Mouse (Mus musculus) cerebellum, postnatal 25 days (tissue): Measurements from ENCODE around the gene Fam204a.

Source experiments
- DNase-seq, 2 experiments: peaks; one replicate each; pipeline ENCODE4 v3.0.0; 2021; ENCODE audit warnings: mixed read lengths in 2 of 2

Fam204a gene

DNA sequence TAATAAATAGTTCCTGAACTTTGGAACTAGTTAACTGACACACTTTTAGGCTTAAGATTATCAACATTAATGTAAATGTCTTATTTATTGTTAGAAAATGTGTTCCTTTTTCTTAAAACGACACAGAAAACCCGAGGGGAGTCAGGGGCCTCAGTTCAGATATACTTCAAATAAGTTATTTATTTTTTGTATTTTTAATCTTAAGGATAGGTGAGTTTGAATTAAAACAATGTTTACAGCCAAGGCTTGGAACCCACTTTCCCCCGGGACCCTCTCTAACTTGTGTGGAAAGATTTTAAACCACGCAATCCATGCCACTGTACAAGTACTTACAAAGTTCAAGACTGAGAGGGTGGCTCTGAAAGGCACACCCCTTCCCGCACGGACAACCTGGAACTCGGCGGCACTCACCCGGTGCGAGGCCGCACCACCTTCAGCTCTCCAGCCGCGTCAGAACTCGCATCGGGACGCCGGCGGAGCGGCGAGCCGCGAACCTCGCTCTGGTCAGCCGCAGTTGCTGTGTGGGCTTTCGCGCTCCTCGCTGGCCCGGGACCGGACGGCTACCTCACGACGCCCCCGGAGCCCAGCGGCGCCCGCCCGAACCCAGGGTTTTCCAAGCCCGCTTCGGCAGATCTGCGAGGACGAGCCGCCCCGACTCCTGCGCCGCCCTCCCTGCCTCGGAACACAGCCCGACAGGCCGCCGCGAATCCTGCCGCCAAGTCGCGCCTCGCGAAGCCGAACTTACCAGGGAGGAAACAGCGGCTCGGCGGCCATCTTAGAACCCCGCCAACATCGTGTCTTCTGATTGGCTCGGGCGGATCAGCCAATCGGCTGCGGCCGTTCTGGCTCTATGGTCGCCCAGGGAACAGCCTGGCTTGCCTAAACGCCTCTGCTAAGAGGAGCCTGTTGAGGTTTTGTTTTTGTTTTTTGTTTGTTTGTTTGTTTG lies at the start of gene Fam204a:
Gene Fam204a (minus strand): TSS at position 803 of the 946 bp plus-strand sequence.
- peak; percentile 97 to 98 for DNase-seq

DNA sequence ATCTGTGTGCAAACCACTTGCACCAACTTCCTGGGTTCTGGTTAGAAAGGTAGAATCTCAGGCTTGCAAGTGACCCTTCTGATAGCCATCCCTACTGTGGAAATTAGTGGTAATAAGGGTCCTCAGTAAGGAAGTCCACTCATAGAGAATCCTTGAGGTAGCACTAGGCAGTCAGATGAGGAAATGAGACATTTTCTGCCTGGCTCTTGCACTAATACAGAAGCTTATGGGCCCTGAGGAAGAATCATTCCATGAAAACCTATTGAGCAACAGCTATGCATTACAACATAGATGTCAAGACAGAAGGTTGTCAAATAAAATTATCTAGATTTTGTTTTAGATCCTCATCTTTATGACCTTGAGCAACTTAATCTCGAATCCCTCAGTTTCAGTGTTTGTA lies 39.3 kb upstream of the Fam204a start:
- DNase-seq, result no peak

DNA sequence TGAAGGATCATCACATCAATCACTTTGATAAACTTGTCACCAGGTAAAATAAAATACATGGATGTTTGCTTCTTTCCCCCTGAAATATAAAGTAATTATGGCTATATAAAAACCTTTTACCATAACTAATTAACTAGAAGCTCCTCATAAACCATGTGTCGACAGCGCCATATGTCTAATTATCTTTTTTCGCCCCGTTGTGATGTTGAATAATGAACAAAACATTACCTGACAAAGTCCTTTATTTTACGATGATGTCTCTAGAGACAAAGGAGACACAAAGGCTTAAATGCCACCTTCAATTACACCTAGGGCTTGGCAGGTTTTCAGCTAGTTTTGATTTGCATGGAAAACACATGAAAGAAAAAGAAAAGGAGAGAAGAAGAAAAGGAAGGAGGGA lies 34.2 kb upstream of the Fam204a start:
- no peak for DNase-seq

DNA sequence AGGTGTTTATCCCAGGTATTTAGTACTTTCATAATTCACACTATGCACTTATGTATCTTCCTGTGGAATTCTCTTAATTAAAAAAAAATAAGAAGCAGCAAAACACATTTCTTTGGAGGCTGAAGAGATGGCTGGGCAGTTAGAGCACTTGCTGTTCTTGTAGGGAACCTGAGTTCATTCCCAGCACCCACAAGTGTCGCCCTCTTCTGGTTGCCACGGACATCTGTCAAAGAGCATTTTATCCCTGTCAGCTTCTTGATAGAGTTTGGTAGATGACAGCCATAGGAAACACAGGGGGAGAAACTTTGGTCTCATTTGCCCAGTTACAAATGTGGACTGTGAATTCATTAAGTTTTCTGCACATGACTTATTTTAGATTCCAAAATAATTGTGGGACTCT lies 25.5 kb upstream of the Fam204a start:
- no peak for DNase-seq

DNA sequence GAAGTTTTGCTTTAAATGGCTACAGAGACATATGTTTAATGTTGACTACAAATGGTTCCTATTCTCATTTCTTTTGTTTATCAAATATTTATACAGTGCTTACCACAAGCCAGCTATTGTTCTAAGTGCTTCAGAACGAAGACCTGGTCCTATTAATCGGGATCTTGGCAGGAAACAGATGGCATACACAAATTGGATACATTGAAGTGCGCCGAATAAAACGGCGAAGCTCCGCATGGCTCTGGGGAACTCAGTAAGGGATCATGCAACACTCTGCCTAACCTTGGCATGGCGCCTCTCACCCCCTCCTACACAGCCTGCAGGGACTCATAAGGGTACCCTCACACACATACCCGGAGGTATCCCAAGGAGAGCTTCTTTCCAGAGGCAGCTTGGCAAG lies 24.7 kb upstream of the Fam204a start:
- DNase-seq, result peak; percentile 5 to 9

DNA sequence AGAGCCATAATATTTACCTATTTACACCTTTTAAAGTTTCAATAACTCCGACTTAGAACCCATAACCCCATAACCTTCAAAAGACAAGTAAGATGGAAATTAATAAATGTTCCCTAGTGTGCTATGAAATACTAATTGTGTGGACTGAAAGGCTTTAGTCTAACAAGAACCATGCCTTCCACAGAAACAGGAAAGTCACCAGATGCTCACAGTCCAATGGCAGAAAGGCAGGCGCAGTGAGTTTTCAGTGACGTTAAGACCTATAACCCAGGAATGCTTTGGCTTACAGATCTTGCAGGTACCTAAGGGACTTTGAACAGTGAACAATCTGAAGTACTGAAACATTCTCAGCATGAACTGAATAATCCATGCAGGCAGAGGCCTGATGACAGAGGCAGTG lies 18.7 kb upstream of the Fam204a start:
- no peak for DNase-seq

DNA sequence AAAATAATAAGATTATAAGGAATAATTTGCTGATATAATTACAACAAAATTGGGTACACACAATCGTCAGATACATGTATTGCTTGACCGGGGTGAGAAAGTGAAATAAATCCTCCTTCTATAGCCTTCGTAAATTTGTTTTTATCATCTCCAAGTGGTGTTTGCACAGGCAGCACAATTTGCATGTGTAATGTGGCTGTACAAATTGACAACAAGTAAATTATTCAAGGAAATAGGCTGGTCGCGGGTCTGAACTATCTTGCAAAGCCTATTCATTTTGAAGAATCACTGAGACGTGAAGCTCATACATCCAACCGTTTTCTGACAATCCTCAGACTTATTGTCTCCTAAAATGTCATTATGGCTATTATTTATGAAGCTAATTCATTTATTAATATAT lies 16.1 kb upstream of the Fam204a start:
- DNase-seq, result no peak

DNA sequence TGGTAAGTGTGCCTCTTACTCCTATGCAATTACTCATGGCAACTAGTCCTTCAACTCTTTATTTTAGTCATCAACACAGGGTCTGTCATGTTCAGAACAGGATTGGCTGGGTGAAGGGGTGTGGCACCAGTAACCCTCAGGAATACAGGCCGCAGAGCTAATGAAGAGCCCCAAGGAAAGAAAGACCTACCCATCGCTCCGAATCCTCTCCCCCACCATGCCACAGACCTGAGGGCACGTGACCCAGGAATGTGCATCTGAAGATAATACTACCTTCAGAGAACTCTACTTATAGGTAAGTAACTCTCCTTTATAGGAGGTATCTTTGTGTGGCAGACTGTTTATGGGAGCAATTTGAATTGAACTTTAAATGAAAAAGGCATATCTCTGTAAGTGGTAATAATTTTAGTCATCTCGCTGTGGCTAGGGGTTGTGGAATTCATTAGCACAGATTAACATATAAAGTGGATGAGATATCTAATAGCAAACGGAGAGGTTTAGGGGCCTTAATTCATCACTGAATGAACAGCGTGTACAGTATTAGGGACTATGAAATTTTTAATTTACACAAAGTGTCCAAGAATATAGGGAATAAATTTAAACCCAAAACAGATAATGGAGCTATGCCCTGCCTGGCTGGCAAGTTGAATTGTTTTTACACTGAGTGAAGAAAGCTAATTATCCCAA lies 15.6 kb upstream of the Fam204a start:
- no peak for DNase-seq

DNA sequence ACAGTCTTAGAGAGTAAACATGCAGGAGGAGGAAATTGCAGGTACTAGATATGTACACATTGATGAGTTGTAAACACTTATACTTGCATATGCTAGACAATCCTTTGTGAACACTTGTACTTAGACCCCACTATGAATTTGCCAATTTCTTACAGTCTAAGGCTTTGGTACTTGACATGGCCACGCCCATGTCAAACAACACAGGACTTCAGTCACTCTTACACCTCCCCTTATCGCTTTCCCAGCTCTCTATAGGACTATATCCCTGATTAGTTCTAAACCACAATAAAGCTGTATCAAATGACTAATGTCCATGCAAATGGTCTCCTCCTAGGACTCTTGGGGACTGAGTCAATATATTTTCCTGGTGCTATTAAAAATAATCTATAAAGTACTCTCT lies 5.0 kb upstream of the Fam204a start:
- DNase-seq, result no peak

DNA sequence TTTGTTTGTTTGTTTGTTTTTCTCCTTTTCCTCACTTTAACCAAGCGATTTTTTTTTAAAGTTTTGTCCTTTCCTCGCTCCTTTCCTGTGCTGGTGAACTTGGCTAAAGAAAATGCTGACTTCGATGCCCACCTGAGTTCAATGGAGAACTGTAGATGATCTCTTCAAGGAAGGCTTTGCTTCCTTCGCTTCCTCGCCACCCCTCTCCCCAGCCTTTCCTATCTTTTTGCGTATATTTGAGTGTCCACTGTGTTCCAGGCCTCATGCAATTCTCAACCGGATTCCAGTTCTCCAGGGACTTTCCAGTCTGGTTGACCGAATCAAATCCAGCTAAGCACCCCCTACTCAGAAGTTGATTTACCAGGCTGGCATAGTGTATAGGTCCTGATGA lies 339 bp upstream of the Fam204a start:
- no peak for DNase-seq

DNA sequence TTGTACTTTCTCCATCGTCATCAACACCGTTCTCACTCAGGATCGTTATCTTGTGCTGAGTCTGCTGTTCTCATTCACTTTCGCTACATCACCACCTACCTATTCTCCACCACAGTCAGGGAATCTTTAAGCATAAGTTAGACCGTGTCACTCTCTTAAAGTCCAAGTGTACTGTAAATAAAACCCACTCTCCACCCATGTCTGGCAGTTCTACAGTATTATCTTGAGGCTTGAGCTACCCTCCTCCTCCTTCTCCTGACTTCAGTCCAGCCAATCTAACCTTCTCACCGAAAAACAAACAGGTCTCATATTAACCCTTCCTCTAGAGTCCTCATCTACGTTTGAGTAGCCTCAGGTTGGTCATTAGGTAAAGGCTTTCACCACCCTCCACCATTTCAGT lies 7.1 kb downstream of the Fam204a start:
- no peak for DNase-seq

DNA sequence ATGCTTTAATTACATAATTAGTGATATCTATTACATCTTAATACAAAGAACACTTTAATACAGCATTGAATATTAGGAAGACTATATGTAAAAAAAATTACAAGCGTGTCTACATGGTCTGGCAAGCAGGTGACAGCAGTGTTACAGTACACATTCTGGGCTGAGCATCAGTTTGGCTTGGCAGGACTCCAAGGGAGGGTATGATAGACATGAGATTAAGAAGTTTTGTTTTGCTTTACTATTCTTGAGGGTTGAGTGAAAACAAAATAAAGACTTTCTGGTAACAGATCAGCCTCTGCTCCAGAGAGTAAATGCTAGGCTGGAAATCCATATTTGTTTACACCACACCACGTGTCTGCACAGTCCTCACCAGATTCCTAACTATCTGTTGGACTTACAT lies 8.5 kb downstream of the Fam204a start:
- DNase-seq, result peak in 1 of 2 experiments; percentile 14

DNA sequence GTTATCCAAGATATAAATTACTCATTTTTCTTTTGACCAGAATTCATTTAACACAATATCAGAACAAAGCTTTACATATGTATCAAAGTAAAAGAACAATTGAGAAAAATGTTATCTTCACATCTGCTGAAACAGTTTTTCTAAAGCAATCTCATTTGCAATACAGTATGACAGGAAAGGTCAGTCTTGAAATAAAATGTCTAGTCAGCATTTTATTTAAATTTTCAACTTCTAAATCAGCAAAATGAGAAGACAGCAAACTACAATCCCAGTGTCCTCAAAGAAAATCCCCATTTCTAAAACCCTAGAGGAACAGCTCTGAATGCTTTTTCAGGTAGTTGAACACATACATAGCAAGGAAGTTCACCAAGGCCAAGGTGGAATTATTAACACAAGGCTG lies 18.3 kb downstream of the Fam204a start:
- no peak for DNase-seq

DNA sequence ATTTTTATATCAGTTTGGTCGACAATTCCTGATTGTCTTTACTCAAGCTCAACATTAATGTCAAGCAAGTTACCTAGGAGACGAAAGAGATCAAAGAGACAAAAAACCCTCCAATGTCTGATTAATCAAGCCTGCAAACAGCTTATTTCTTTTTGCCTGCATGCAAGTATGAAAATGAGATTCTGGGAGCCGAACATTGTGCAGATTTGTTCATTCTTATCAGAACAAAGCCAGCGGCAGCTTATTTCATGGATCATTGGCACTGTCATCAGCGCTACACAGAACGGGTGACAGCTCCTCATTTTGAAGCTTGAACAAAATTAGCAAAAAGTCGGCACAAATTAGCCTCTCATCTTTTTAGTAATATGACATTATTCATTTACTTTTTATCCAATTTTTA lies 22.3 kb downstream of the Fam204a start:
- DNase-seq, result no peak

DNA sequence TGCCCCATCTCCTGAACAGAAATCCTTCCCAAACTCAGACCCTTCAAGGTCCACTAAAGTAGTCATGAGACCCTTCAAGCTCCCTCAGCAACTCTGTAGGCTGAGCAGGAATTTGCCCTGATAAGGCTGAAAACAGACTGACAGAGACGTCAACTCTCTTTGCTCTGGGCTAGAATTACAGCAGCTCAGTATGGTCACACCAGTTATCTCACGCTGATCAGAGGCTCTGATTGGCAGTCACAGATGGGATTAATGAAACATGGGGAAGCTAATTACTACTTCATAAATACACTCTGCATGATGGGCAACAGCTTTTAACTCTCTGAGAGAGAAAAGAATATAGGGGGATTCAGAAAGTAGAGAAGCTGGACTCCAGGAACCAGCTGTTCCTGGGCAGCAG lies 26.2 kb downstream of the Fam204a start:
- DNase-seq, result no peak

DNA sequence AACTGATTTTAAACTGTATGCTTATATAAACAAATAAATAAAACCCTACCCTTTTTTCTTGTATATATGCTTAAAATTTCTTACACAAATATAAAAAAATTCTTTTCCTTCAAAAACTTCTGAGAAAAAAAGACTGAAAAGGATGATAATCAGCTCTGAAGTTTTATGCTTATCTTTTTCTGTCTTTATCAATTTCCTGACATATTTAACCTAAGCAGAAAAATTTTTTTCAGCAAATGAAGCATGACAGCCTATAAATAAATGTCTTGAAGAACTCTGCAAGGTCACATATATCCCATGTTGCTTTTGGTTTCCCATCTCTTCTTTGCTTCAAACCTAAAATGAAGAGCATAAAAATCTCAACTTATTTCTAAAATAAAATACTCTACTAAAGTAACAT lies 27.3 kb downstream of the Fam204a start:
- DNase-seq, result no peak

DNA sequence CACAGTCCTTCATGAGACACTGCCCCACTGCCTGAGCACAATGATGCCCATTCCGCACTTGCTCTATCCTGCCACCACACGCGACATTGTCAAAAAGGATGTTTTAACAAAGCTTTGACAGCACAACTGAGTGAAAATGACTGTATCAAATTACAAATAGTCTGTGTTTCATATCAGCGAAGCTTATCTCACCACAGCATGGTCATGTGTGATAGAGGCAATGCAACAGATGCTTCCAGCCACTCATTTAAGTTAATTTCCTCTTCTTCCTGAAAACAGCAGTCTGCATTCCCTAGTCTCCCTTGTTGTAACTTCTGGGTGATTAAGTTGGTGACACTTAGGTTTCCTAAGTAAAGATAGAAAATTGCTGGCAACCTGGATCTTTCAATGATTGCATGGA lies 33.7 kb downstream of the Fam204a start:
- no peak for DNase-seq

DNA sequence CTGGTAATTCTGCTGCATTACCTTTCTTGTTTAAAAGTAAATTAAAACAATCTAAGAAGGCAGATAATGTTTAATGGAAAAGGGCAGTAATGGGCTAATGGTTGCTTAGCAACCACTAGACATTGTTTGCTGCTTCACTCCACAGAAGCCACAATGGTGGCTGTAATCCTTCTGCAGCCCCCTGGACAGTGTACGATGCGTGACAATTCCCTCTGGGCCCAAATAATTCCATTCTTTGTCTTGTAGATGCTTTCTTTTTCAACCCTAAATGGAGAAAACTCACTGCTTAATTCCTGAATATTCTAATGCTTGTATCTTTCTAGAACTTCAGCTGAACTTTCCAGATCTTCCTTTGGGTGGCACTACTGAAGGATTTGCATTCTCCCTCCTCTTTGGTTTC lies 37.3 kb downstream of the Fam204a start:
- DNase-seq, result no peak

DNA sequence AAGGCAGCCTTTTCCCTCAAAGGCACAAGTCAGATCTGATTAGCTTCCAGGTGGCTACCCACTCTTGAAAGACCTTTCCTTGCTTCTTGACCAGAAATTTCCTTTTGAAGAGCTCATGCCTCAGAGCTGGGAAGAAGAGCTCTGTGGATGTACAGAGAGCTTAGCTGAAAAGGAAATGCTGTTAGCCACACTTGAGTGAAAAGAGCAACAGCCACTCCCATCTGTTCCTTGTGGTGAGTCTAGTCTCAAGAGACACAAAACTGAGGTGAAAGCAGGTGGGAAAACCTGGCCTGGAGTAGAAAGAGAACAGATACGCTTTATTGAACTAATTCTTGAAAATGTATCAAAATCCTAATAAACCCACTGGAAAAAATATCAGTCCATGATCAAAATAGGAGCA lies 43.6 kb downstream of the Fam204a start:
- no peak for DNase-seq

DNA sequence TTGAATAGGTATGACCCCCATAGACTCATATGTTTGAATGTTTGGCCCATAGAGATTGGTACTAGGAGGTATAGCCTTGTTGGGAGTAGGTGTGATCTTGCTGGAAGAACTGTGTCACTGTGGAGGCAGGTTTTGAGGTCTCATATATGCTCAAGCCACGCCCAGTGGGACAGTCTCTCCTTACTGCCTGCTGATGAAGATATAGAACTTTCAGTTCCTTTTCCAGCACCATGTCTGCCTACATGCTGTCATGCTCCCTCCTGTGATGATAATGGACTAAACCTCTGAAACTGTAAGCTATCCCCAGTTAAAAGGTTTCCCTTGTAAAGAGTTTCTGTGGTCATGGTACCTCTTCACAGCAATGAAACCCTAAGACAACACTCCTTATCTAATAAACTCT lies 44.3 kb downstream of the Fam204a start:
- DNase-seq, result no peak

DNA sequence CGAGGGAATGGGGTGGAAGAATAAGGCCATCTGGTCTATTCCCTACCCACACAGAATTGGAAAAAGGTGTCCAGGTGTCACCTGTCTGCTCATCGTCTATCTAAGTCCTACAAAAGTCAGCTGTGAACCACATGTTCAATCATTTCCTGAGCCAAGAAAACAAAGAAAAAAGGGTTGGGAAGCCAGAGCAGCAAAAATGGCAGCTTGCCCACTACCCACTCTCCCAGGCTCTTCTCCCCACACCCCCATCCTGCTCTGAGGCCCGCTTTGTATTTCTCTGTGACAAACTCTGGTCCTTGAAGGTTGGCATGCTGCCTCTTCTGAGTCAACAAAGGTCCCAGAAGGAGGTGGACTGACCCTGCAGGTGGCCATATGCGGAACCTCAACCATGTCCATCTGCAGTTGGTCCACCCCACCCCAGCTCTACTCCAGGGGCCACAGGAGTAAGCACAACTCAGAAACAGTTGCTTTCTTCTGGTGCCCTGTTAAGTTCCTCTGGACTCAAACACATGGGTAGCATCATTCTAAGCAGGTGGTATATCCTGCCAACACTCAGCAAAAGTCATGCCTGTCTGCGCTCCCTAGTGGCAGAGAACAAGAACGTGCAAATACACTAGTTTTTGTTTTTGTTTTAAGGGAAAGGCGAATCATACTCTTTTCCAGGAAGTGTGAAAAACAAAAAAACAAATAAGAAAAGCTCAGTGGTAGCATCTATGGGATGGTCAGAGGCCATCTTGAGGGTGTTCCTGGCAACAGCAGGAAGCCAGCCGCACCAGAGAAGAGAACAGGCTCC lies 47.5 kb downstream of the Fam204a start:
- peak in 1 of 2 experiments; percentile 10 for DNase-seq

DNA sequence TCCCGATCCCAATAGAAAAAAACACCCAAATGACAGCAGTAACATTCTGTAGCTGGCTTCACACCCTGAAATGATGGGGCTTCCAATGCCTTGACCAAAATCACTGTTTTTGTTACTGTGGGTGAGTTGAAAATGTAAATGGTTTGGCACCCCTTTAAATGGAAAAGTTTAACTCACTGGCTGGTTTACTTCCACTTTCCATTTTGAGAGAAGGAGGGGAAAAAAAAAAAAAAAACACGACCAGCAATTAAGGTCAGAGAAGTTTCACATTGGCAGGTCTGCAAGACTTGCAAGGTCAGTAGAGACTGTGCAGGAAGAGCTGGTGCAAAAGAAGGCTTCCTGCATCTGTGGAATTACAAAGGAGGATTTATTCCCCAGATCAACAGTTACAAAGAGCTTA lies 61.1 kb downstream of the Fam204a start:
- no peak for DNase-seq

DNA sequence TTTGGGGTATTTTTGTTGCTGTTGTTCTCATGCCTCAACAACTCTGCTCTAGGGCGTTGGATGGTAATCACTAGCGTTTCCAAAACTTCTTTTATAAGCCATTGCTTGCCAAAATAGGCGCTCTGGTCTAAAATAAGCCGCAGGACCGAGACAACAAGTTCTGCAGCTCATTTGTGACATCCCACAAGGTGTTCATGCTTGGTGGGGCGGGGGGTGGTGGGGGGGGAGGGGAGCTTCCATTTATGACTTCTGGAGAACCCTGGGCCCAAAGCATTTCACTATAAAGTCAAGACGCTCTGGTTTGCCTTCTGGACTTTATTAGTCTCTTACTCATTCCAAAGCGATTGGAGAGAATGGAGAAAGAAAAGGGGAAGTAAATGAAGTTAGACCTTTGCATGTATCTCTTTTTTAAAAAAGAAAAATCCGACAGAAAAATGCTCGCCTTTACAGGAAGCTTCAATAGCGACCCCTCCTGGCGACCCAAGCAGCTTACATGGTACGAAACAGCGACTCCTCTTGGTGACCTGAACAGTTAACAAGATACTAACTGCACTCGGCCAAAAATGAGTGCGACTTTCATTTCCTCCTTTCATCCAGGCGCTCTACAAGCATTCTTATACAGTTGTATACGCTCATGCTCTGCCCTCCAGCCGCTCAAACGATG lies 65.8 kb downstream of the Fam204a start:
- peak in 1 of 2 experiments; percentile 20 for DNase-seq
